Mouse (Mus musculus): ENCODE measurements around the gene Dnajc5g. TPM values are rescaled to one million over a fixed set of nuclear protein-coding genes. Genes with fewer than 3 reads are reported as not detected.

Gene Dnajc5g
- polyA plus RNA-seq, 1 experiment from 2014 or later = not detected

GRCm38 (mm10) chr5:31080059-31080794 lies 25.9 kb upstream of the Dnajc5g start:
- 75% methylated on average over 13 of the region's 13 CpGs for WGBS (ENCODE audit: insufficient replicate concordance)
- Histone ChIP-seq H3K4me1 (ENCODE audit: insufficient read depth) (peaks cover 3% of the 10 kb centered on the region; the same call in 1 of the 2 replicates), H3K27ac (ENCODE audit: low read depth) (no peak overlapping the region), H3K36me3 (replicated peaks; ENCODE audit: insufficient read depth, low read length) (peaks cover 15% of the 10 kb centered on the region), H3K4me3 (ENCODE audit: low read depth, low read length) (no peak overlapping the region), H3K9me3 (ENCODE audit: low read length) (no peaks in the 10 kb centered on the region), H3K27me3 (ENCODE audit: insufficient read depth, low read length) (0 out of 2 replicates have a peak, but pooled peaks cover 3% of the 10 kb centered on the region), H3K9ac (replicated peaks) (no peak overlapping the region), H3K4me2 (ENCODE audit: low read depth, low read length) (no peak overlapping the region)
- DNase-seq (no peak), ATAC-seq (no peak)
- TF ChIP-seq CTCF (IDR thresholded peaks at IDR 0.05; ENCODE audit: low read depth) (no peak), EP300 (IDR thresholded peaks at IDR 0.05; ENCODE audit: low read depth) (no peak)

DNA sequence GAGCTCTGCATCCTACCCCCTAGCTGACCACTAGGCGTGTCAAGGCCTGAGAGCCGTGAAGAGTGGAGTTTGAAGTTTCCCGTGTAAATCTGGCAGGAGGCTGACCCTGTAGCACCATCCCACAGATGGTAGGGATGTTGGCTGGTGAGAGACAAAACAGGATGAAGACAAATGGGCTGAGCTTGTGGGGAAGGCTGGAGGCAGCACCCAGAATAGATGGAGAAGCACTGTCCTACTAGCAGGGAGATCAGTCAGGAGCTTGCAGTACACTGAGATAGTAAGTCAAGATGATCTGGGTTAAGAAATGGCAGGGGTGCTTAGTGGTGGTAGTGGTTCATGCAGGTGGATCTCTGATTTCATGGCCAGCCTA lies 25.3 kb upstream of the Dnajc5g start:
- 60% methylated on average over 3 of the region's 3 CpGs for WGBS (ENCODE audit: insufficient replicate concordance)
- TF ChIP-seq CTCF (IDR thresholded peaks at IDR 0.05; ENCODE audit: low read depth) (no peak), EP300 (IDR thresholded peaks at IDR 0.05; ENCODE audit: low read depth) (no peak)
- peaks cover 10% of the 10 kb centered on the region for H3K36me3 ChIP-seq (replicated peaks; ENCODE audit: insufficient read depth, low read length)
- no peak overlapping the region for H3K4me3 ChIP-seq (ENCODE audit: low read depth, low read length)
- H3K4me2 ChIP-seq (ENCODE audit: low read depth, low read length) = no peak overlapping the region
- H3K9me3 ChIP-seq (ENCODE audit: low read length) = no peaks in the 10 kb centered on the region
- DNase-seq = no peak
- 0 out of 2 replicates have a peak, but pooled peaks cover 3% of the 10 kb centered on the region for H3K27me3 ChIP-seq (ENCODE audit: insufficient read depth, low read length)
- H3K9ac ChIP-seq (replicated peaks) = no peak overlapping the region
- ATAC-seq = no peak
- no peak overlapping the region for H3K27ac ChIP-seq (ENCODE audit: low read depth)
- peaks cover 3% of the 10 kb centered on the region; the same call in 1 of the 2 replicates for H3K4me1 ChIP-seq (ENCODE audit: insufficient read depth)

GRCm38 (mm10) chr5:31081386-31081785 lies 24.7 kb upstream of the Dnajc5g start:
- peak; percentile 32; the same call in 1 of the 2 replicates for ATAC-seq
- DNase-seq = peak; percentile 62
- TF ChIP-seq CTCF (IDR thresholded peaks at IDR 0.05; ENCODE audit: low read depth) (peak; percentile 80), EP300 (IDR thresholded peaks at IDR 0.05; ENCODE audit: low read depth) (no peak)
- WGBS (ENCODE audit: insufficient replicate concordance) = 81% methylated on average over 3 of the region's 3 CpGs
- no peak overlapping the region for H3K9ac ChIP-seq (replicated peaks)
- peaks cover 7% of the 10 kb centered on the region for H3K36me3 ChIP-seq (replicated peaks; ENCODE audit: insufficient read depth, low read length)
- peaks cover 3% of the 10 kb centered on the region; the same call in 1 of the 2 replicates for H3K4me1 ChIP-seq (ENCODE audit: insufficient read depth)
- no peak overlapping the region for H3K27ac ChIP-seq (ENCODE audit: low read depth)
- H3K27me3 ChIP-seq (ENCODE audit: insufficient read depth, low read length) = 0 out of 2 replicates have a peak, but pooled peaks cover 3% of the 10 kb centered on the region
- H3K4me2 ChIP-seq (ENCODE audit: low read depth, low read length) = no peak overlapping the region
- H3K4me3 ChIP-seq (ENCODE audit: low read depth, low read length) = no peak overlapping the region
- no peaks in the 10 kb centered on the region for H3K9me3 ChIP-seq (ENCODE audit: low read length)

DNA sequence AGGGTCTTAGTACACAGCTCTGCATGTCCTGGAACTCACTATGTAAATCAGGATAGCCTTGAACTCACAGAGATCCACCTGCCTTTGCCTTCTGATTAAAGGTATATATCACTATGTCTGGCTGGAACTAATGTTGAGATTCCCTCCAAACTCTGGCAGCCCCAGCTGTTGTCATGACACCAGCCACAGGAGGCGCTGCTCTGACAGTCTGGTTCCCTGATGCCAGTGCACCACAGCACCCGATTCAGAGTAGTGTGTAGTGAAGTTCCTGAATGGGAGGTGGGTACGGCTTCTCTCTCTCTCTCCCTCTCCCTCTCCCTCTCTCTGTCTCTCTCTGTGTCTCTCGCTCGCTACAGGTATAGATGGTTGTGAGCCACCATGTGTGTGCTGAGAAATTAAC lies 23.7 kb upstream of the Dnajc5g start:
- DNase-seq = peak; percentile 77

DNA sequence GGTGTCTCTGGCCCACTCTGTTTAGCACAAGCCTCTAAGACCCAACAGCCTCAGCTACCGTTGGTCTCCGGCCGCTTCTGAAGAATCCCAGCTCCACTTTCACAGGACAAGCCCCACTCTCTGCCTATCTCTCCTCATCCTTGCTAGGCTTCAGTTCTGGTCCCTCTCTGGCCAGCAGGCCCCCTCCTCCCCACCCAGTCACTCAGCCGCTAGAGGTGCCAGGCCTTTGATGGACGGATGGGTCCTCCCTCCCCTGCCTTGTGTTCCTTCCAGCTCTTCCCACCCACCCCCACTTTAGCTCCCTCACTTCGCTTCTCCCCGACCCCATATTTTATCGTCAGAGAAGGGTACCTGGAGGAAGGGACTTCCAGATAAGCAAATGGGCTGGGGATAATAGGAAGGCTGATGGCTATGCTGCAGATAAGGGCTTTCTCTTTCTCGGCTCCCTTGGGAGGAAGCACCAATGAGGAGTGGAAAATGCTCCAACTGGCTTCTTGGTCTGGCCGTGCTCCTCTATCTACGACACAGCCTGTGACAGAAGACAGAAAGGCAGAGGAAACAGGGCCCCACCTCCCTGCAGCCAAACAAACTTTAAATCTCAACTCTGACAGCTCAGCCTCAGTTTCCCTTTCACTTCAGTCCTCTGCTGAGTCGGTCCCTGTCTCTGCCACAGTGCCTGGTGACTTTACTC lies 23.0 kb upstream of the Dnajc5g start:
- H3K4me1 ChIP-seq (ENCODE audit: insufficient read depth) = peaks cover 3% of the 10 kb centered on the region; the same call in 1 of the 2 replicates
- H3K4me2 ChIP-seq (ENCODE audit: low read depth, low read length) = peak overlapping the region; percentile 47
- TF ChIP-seq CTCF (IDR thresholded peaks at IDR 0.05; ENCODE audit: low read depth) (no peak), EP300 (IDR thresholded peaks at IDR 0.05; ENCODE audit: low read depth) (no peak)
- 0 out of 2 replicates have a peak, but pooled peaks cover 3% of the 10 kb centered on the region for H3K27me3 ChIP-seq (ENCODE audit: insufficient read depth, low read length)
- no peak overlapping the region for H3K27ac ChIP-seq (ENCODE audit: low read depth)
- DNase-seq (no peak), ATAC-seq (no peak)
- no peak overlapping the region for H3K9ac ChIP-seq (replicated peaks)
- no peaks in the 10 kb centered on the region for H3K9me3 ChIP-seq (ENCODE audit: low read length)
- H3K36me3 ChIP-seq (replicated peaks; ENCODE audit: insufficient read depth, low read length) = 0 out of 2 replicates have a peak, but pooled peaks cover 1% of the 10 kb centered on the region
- 28% methylated on average over 12 of the region's 12 CpGs for WGBS (ENCODE audit: insufficient replicate concordance)
- H3K4me3 ChIP-seq (ENCODE audit: low read depth, low read length) = no peak overlapping the region

More for the DNA sequence above, 23.7 kb upstream of the Dnajc5g start:
- Histone ChIP-seq H3K27me3 (ENCODE audit: insufficient read depth, low read length) (0 out of 2 replicates have a peak, but pooled peaks cover 3% of the 10 kb centered on the region), H3K4me1 (ENCODE audit: insufficient read depth) (peaks cover 3% of the 10 kb centered on the region; the same call in 1 of the 2 replicates), H3K9ac (replicated peaks) (no peak overlapping the region), H3K27ac (ENCODE audit: low read depth) (no peak overlapping the region), H3K4me3 (ENCODE audit: low read depth, low read length) (no peak overlapping the region), H3K36me3 (replicated peaks; ENCODE audit: insufficient read depth, low read length) (peaks cover 6% of the 10 kb centered on the region; the same call in 1 of the 2 replicates), H3K4me2 (ENCODE audit: low read depth, low read length) (peak overlapping the region; percentile 47), H3K9me3 (ENCODE audit: low read length) (no peaks in the 10 kb centered on the region)
- WGBS (ENCODE audit: insufficient replicate concordance) = 15% methylated on average over 5 of the region's 5 CpGs
- peak; percentile 54 for ATAC-seq
- no peak for TF ChIP-seq EP300 (IDR thresholded peaks at IDR 0.05; ENCODE audit: low read depth)
- TF ChIP-seq CTCF (IDR thresholded peaks at IDR 0.05; ENCODE audit: low read depth) = peak; percentile 79

DNA sequence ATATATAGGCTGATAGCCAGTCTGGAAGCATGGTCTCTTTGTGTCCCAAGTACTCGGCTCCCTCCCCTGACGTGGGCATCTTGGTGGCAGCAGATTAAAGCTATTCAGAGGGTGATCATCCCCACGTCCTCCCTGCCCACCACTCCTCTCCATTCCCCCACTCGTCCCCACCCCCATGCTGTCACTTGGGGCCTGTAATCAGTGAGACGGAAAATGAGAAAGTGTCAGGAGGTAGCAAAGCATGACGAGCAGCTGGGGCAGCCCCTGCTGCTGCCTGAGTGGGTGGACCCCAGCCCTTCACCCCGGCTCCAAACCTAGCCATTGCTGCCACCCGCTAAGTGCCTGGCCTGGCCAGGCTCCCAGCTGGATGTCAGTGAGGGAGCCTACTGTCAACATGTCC lies 22.1 kb upstream of the Dnajc5g start:
- H3K27me3 ChIP-seq (ENCODE audit: insufficient read depth, low read length) = 0 out of 2 replicates have a peak, but pooled peaks cover 3% of the 10 kb centered on the region
- WGBS (ENCODE audit: insufficient replicate concordance) = 39% methylated on average over 8 of the region's 8 CpGs
- H3K4me2 ChIP-seq (ENCODE audit: low read depth, low read length) = no peak overlapping the region
- H3K36me3 ChIP-seq (replicated peaks; ENCODE audit: insufficient read depth, low read length) = no peaks in the 10 kb centered on the region
- peaks cover 3% of the 10 kb centered on the region; the same call in 1 of the 2 replicates for H3K4me1 ChIP-seq (ENCODE audit: insufficient read depth)
- no peak overlapping the region for H3K27ac ChIP-seq (ENCODE audit: low read depth)
- TF ChIP-seq EP300 (IDR thresholded peaks at IDR 0.05; ENCODE audit: low read depth) = no peak
- no peak for TF ChIP-seq CTCF (IDR thresholded peaks at IDR 0.05; ENCODE audit: low read depth)
- DNase-seq (no peak), ATAC-seq (peak; percentile 40; the same call in 1 of the 2 replicates)
- no peaks in the 10 kb centered on the region for H3K9me3 ChIP-seq (ENCODE audit: low read length)
- no peak overlapping the region for H3K9ac ChIP-seq (replicated peaks)
- H3K4me3 ChIP-seq (ENCODE audit: low read depth, low read length) = no peak overlapping the region

All from liver, postnatal 0 days (tissue).